Mouse (Mus musculus): ENCODE measurements at regions not wholly inside any gene's neighbourhood (a gene's known extent, or its start where the extent isn't known, plus 50 kb on each side); places are given as distances from the start of the nearest gene placed in this dataset.

GRCm38 (mm10) chr16:79404064-79404463, 313.2 kb upstream of the Tmprss15 start:
- no peak for TF ChIP-seq POLR2A (IDR thresholded peaks at IDR 0.05; ENCODE audit: insufficient read depth, low read length)
- no peak for TF ChIP-seq CTCF (IDR thresholded peaks at IDR 0.05; ENCODE audit: low read depth, low read length)
- no peak for TF ChIP-seq EP300 (IDR thresholded peaks at IDR 0.05; ENCODE audit: insufficient read depth, low read depth, low read length)
